Mouse (Mus musculus) frontal cortex, adult 2 months (tissue): ENCODE measurements at regions not wholly inside any gene's neighbourhood (a gene's known extent, or its start where the extent isn't known, plus 50 kb on each side); places are given as distances from the start of the nearest gene placed in this dataset.
"Not testable (repeated sequence)": the region's sequence is repeated elsewhere in the genome, so short reads cannot be mapped to it uniquely, and the experiment has no call there.

Source experiments
- DNase-seq, 2 experiments: peaks; one replicate each; pipeline ENCODE4 v3.0.0; 2022; ENCODE audit warnings: low spot score in 1 of 2; ENCODE audit errors: extremely low spot score in 1 of 2

DNA sequence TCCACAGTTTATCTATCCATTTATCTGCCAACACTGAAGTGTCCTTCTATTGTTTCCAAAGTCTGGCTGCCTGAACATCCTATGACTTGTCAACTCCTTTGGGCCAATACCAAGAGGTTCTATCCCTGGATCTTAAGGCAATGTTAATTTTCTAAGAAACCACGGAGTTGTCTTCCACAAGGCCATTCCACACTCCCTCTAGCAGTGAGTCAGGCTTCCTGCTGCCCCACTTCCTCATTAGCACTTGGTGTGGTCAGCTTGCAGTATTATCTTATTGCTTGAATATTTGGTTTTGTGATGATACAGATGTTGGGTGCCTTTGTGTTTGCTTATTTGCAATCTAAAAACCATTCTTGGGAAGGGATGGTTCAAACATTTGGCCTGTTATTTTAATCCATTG lies 87.5 kb upstream of the Ppp2r2d start:
- DNase-seq, result no peak

DNA sequence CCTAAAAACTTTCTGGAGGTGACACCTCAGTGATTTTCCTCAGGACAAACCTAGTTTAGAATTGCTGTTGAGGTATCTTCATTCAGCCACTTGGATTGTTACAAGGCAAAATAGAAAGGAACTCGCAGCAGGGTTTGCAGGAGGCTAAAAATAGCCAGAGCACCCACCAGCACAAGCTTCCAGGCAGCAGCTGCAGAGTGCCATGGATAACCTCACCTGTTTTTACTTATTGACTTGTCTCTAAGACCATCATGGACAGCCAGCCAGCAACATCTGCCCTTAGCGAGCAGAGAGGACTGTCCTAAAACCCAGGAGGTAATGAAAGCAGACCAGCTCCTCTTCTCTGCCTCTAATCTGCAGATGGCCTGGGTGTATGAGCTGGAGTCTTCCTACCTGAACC lies 97.4 kb upstream of the Ppp2r2d start:
- no peak for DNase-seq

DNA sequence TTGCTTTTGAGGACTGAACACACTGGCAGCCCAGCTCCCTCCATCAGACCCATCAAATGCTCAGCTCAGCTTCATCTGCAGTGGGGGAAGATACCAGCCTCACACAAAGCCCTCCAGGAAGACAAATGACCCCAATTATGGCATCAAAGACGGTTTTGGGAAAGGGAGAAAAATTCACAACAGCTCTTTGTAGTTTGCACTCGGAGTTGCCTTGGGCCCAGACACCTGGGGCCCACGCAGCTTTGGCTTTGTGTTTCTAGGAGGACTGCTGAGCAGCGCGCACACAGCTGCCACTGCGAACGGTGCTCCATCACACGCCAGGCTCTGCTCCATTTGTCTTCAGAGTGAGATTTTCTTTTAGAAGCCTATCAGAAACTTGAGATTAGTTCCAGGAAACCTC lies 99.3 kb upstream of the Ppp2r2d start:
- no peak for DNase-seq

DNA sequence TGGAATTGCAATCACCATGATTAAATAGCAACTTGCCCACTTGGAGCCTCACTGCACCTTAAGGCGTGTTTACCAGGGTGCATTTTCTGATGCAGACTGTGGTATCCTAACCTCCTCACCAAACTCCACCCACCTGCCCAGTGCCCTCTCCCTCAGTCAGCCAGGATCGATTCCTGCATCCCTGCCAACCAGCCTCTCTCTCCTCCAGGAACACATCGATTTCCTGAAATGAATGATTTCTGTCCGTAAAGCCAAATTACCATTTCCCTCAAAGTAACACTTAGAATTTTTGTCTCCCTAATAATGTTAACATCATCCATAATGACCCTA lies 103.4 kb upstream of the Ppp2r2d start:
- DNase-seq, result no peak

DNA sequence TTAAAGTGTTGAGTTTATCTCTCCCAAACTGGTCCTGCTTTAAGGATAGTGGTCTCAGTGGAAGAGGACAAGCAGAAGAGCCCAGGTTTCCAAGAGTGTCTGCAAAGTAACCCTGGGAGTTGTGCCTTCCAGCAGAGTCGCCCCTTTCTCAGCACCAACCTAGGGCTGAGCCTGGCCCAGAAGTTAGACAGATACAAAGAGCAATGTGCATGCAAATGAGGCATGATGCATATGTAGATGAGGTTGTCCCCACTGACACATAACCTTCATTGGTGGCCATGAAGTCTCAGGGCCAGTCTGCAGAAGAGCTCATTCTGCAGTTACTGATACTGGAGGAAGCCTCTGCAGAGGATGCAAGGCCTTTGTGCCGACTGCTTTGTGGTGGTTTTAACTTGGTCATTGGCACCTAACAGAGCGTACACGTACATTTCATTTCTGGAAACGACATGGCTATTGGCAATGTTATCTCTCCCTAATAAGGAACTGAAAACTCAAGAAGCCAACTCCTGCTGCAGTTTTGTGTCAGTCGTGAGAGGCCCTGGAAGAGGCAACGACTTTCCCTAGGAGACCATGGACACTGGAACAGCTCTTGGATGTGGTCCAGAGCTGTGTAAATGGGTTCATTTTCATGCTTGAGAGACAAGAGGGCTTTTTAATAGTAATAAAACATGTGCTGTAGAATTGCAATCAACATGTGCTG lies 103.9 kb upstream of the Ppp2r2d start:
- no peak for DNase-seq

DNA sequence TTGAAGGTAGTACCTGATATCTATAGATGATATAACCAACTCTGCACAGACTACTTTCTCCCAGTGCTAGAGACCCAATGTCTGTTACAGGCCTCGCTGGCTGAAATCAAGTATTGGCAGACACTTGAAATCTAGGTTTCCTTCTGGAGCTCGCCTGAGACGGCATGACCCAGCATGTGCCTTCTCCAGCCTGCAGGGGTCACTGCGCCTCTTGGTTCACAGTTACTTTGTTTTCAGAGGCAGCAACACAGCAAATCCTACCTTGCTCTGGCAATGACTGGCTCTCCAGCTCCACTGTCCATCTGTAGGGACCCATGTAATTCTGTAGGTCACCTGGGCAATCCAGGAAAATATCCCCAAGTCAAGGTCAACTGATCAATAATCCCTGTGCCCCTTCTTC lies 111.6 kb upstream of the Ppp2r2d start:
- peak in 1 of 2 experiments; percentile 69 for DNase-seq

DNA sequence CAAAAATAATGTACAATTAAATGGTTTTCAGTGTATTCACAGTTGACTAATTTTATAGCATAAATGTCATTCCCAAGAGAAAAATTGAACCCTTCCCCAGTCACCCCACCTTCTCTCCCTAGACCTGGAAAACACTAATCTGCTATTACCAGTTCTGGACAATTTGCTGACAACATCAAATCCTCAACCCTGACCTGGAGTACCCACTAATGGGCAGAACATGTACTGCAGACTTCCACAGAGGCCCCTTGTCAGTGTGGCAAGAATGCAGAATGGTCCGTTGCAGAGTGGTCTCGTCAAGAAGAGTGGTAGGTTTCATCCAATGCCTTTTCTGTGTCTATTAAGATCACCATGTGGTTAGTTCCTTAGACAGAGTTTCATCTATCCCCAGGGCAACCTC lies 121.0 kb upstream of the Ppp2r2d start:
- no peak for DNase-seq

DNA sequence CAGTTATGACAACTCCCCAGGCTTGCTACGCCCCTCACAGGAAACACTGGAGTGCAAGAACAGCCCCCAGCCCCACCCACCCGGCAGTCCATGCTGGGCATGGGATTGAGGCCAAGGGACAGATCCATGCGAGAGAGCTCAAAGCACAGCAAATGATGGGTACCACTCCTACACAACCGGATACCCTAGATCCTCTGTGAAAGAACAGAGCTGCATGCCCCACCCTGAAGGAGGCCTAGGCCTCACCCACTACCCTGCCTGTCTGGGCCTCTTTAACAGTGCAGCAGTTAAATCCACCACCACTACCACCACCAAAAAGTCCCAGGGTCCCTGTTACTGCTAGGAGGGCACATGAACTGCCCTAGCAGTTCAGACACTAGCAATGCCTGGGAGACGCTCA lies 126.3 kb upstream of the Ppp2r2d start:
- no peak for DNase-seq

DNA sequence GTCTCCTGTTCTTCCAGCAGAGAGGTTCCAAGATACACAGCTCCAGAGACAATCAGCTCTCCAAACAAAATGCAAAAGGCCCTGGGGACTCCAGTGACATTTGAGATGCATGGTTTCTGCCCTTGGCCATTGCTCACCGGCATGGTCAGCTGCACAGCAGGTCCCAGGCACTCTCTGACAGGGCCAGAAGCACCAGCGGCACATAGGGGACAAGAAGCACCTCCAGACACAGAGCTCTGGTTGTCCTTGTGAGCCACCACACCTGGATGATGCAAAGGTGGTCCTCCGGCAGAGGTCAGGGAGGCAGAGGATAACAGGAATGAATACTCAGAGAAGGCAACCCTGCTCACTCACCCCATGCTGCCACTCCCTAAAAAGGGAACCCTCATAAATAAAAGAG lies 126.8 kb upstream of the Ppp2r2d start:
- no peak for DNase-seq

DNA sequence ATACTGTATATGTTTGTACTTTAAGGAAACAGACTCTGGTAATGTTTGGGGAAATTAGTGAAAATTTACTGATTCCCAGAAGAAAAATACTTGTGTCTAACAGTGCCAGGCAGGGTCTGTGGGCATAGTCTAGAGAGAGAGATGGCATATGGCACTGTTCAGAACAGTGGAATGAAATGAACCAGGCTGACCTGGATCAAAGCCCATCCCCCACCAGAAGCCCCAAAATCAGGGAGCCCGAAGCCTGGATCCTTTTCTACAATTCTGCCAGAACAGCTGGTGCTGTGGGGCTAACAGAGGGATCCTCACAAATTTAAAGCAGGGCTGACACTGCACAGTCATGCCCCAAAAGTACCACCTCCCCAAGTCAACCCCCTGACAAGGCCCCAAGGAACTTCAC lies 131.1 kb upstream of the Ppp2r2d start:
- DNase-seq, result no peak

DNA sequence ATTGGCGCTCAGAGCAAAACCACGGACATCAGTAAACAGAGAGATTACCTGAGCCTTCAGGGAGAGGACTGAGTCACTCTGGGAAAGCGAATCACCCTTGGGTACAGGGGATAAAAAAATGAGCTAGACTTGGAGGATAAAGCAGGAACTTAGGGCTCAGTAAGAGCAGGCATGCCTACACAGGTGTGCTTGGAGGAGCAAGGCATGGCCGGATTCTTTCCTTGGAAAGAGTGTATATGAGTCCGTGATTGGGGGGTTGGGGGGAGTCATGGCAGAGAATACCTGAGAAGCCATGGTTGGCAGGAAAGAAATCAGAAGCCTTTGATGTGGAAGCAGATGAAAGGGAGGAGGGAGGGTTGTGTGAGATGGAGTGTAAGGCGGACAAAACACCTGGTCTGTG lies 137.5 kb upstream of the Ppp2r2d start:
- no peak for DNase-seq

DNA sequence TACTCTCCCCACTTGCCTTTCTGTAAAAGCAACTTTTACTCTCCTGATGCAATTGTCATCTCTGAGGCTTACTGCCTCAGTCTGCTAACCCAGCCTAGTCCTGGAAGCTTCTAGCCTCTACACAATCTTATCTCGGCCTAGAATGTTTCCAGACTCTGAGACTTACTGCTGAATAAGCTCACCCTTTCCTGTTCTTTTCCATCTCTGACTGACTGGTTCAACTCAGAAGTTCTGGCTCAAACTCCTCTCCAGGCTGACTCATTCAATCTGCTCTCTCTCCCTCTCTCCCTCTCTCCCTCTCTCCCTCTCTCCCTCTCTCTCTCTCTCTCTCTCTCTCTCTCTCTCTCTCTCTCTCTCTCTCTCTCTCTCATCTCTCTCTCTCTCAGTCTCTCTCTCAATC lies 146.3 kb upstream of the Ppp2r2d start:
- not testable (repeated sequence) for DNase-seq

DNA sequence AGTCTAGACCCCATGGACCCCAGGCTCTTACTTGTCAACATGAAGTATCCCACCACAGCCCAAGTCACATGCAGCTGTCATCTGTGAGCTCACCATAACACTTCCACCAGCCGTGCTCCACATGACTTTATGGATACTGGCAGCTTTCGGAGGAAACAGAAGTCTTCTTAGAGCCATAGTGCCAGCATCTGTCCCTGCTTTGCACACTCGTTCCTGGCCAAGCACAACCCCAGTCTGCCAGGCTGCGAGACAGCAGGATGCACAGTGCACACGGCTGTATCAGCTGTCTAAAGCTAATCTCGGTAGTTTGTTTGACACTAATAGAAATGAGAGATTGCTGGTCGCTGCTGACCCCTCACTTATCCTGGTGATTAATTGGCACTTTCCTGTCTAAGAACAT lies 163.7 kb upstream of the Ppp2r2d start:
- no peak for DNase-seq

DNA sequence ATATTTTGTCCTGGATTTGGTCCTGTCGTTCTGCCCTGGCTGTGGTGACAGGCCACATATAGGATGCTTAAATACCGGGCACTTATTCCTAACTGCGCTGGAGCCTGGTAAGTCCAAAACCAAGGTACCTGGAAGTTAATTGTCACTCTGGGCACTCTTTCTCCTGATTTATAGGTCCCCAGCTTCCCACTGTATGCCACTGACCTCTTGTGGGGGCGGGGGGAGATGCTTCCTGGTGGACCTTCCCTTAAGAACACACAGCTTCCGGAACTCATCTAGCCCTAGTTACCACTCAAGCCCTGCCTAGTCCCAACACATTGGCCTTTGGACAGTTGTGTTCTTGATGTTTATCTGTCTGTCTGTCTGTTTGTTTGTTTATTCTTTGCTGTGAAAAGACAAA lies 165.3 kb upstream of the Ppp2r2d start:
- no peak for DNase-seq

DNA sequence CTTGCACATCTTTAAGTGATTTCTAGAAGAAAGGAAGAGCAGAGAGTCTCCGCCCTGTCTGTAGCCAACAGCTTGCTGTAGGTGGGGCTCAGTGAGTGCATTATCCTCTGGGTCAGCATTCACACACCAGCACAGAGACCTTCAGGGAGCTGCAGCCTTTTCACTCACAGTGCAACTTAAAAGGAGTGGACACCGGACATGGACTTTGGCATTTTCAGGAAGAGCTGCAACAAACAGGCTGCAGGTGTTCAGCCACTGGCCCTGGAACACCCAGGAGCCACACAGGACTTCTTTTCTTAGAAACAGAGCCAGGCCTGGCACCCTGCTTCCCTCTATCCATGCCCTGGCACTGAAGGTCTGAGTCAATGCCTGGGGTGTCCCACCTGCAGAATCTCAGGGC lies 166.3 kb upstream of the Ppp2r2d start:
- no peak for DNase-seq

DNA sequence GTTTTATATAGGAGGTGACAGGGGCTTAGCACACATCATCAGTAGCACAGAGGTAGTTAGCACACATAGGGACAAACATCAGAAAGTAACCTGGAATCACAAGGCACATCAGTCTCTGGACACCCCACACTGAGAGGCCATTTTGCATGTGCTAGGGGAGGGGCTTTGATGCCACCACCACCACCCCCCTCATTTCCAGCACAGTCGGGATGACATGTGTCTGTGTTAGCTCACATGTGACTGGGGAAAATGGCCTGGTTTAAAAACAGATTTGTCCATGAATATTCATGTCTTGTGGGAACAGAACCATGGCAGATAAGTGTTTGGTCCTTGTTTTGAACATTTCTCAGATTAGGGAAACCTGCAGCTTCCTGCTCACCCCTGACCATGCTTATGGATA lies 172.9 kb upstream of the Ppp2r2d start:
- DNase-seq, result peak in 1 of 2 experiments; percentile 10

DNA sequence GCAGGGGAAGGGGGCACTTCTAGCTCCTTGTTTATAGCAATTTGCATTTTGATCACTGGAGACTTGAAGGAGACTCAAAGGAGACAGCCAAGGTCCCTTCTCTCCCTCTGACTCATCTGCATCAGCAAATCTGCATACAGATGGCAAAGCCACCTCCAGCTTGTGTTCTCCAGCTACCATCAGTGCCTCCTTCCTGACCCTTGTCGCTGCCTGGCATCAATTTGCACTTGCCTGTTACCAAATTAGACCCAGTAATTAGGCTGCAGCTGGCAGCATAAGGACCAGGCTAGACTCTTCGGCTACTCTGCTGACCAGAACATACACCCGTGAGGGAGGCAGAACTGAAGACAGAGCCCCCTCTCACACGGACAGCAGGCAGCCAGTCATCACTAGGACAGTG lies 177.5 kb upstream of the Ppp2r2d start:
- peak; percentile 13 to 43 for DNase-seq

DNA sequence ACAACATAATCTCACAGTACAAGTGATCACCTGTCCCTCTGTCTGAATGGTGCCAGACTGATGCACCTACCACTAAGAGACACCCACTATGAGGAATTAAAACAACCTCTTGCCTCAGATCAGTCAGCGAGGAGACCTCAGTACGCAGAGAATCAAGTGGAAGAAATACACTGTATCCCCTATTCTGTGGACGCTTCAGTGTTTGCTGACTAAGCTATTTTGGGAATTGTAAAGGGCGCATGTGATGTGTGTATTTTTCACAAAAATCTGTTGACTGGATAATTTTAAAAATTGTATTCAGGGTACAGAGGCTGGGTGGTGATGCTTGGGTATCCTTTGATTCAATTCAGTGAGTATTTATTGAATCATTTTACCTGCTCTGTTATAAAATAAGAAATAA lies 185.8 kb upstream of the Ppp2r2d start:
- DNase-seq, result no peak

DNA sequence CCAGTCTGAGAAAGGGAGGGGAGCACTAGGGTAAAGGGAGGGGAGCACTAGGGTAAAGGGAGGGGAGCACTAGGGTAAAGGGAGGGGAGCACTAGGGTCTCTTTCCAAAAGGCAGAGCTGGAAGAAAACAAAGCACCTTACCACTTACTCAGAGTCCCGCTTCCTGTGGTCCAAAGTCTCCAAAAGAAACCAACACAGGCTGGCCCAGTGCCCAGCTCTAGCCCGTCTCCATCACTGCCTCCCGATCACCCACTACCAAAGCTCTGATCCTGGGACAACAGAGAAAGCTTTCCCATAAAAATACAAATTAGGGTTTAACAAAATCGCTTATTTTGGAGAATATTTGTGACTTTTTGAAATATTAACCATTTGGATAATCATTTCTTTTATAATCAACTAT lies 188.4 kb upstream of the Ppp2r2d start:
- no peak for DNase-seq

DNA sequence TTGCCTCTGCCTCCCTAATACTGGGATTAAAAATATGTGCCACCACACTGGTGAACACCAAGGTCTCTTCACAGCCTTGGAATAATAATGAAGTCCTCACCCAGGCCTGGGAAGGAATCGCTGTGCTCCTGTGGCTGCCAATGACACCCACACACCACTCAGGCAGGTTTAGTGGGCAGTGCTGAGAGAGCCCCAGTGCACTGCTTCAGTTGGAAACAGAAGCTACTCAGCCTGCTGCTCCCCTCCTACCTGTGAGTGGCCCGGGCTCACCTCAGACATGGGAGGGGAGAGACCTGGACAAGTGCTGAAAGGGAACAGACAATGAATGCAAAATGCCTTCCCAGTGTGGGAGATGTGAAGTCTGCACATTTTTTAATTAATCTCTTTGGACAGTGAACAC lies 188.8 kb upstream of the Ppp2r2d start:
- DNase-seq, result no peak

DNA sequence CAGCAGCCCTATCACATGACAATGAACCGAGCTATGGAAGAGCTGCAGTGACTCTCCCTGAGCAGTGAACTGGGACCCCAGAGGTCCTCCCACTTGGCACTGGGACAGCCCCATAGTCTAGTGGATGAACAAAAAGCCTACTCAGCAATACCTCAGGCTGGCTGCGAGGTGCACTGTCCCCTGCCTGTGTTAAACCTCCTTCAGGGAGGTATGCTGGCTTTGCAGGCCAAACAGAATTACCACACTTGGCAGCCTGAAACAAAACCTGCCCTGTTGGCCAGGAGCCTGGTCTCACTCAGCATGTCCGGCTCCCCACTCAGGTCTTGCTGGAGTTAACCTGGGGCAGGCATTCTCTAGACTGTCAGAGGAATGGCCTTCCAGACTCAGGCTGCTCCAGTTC lies 189.9 kb upstream of the Ppp2r2d start:
- no peak for DNase-seq

DNA sequence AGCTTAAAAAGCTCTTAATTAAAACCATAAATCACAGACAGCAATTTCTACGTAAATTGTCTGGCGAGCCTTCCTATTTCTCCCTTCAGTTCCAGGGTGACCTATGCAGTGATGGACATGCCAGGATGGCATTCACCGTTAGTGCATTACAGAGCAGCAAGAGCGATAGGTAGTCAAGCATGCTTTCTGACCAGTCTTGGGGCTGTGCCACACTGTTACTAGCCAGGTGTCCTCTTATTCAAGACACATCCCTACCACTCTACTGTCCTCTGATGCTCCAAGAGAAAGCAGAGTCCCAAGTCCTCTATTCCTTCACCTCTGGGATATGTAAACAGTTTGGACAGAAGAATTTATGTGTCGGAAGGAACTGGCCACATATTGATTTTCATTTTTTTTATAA lies 194.9 kb upstream of the Ppp2r2d start:
- no peak for DNase-seq

DNA sequence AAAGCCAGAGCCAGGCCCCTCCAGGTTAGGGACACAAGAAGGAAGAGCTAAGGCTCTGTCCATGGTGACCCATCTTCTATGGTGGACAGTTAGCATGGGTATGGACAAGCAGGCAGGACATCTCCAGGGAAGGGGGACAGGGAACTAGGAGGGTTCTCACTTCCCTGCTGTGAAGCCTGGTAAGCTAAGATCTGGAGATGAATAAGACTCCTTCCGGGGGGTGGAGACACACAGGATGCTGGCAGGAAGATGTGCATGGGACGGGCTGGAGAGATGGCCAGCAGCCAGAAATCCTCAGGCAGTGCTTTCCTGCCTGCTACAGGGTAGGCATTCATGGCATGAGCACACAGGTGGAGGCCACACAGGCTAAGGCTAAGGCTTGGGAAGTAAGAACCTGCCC lies 198.2 kb upstream of the Ppp2r2d start:
- DNase-seq, result no peak
